Mouse (Mus musculus) bone marrow, adult 2 months (tissue): ENCODE data around the gene Sbds. TPM values are rescaled to one million over a fixed set of nuclear protein-coding genes. Genes with fewer than 3 reads are reported as not detected.
A peak's percentile ranks its signal among the peaks of the same experiment; 100 is the strongest.

Experiments used
- H3K27ac ChIP-seq: fragments of 200-500 bp; 2 replicates; pipeline ENCODE4 v1.5.1; 2012; ENCODE audit warnings: low read depth, mild to moderate bottlenecking, control low read depth, inconsistent platforms, low read length; ENCODE audit not compliant: control insufficient read depth, poor library complexity, insufficient read depth
- H3K4me1 ChIP-seq: fragments of 200-500 bp; 2 replicates; pipeline ENCODE4 v1.6.1; 2011; ENCODE audit warnings: low read length; ENCODE audit not compliant: control insufficient read depth, insufficient read depth
- H3K4me3 ChIP-seq: fragments of 200-500 bp; replicated peaks from 2 replicates; pipeline ENCODE3; 2011; ENCODE audit warnings: mild to moderate bottlenecking, low read depth, low read length, control low read depth; ENCODE audit not compliant: control insufficient read depth
- CTCF ChIP-seq: fragments of 200-500 bp; IDR thresholded peaks from 2 replicates; pipeline ENCODE4 v1.5.1; 2011; ENCODE audit warnings: low read length, control low read depth; ENCODE audit not compliant: control insufficient read depth, insufficient read depth
- POLR2A ChIP-seq: fragments of 200-500 bp; IDR thresholded peaks from 2 replicates; pipeline ENCODE4 v1.6.1; 2011; ENCODE audit warnings: low read depth, mild to moderate bottlenecking, control low read depth, low read length, borderline replicate concordance; ENCODE audit not compliant: control insufficient read depth
- WGBS: fragments of 180-500 bp; shearing (Covaris S2); methylation state at CpG from one replicate; pipeline ENCODE4 v1.1.7; 2018; 5-methylcytosine and 5-hydroxymethylcytosine counted together
- polyA plus RNA-seq: library from polyadenylated mRNA; stranded (reverse); fragments of >200 nt; gene quantifications from 2 replicates; pipeline ENCODE4 v1.2.4, GENCODE M21; 2011; ENCODE audit warnings: low replicate concordance; ENCODE audit not compliant: missing spikeins, insufficient read depth, insufficient read length

Gene Sbds
- polyA plus RNA-seq, 1 experiment = 56.9 TPM

- WGBS = 89% methylated on average over 12 of the region's 12 CpGs
- no peaks in the 10 kb centered on the region for H3K4me1 ChIP-seq
Observed at GRCm38 (mm10) chr5:130290775-130291174, 35.4 kb upstream of the Sbds start.

GRCm38 (mm10) chr5:130290242-130290641, 34.9 kb upstream of the Sbds start:
- no peak overlapping the region for H3K4me3 ChIP-seq
- H3K27ac ChIP-seq = no peak overlapping the region
- TF ChIP-seq POLR2A = no peak
- no peak for TF ChIP-seq CTCF
- H3K4me1 ChIP-seq = no peaks in the 10 kb centered on the region
- 93% methylated on average over 6 of the region's 6 CpGs for WGBS

More at GRCm38 (mm10) chr5:130290775-130291174, 35.4 kb upstream of the Sbds start:
- Histone ChIP-seq H3K27ac (no peak overlapping the region), H3K4me3 (no peak overlapping the region)
- no peak for TF ChIP-seq POLR2A
- no peak for TF ChIP-seq CTCF

- H3K4me1 ChIP-seq = no peaks in the 10 kb centered on the region
- H3K4me3 ChIP-seq = no peak overlapping the region
- WGBS = 90% methylated on average over 7 of the region's 7 CpGs
- H3K27ac ChIP-seq = no peak overlapping the region
- TF ChIP-seq POLR2A (no peak), CTCF (no peak)
Observed at GRCm38 (mm10) chr5:130288106-130288505, 32.8 kb upstream of the Sbds start.

- Histone ChIP-seq H3K4me1 (peaks cover 1% of the 10 kb centered on the region; the same call in 1 of the 2 replicates), H3K27ac (no peak overlapping the region), H3K4me3 (no peak overlapping the region)
- WGBS = 72% methylated on average over 9 of the region's 9 CpGs
- TF ChIP-seq CTCF (no peak), POLR2A (no peak)
Observed at GRCm38 (mm10) chr5:130283079-130283732, 27.9 kb upstream of the Sbds start.

GRCm38 (mm10) chr5:130278011-130278472, 22.7 kb upstream of the Sbds start:
- H3K4me3 ChIP-seq = no peak overlapping the region
- WGBS = 56% methylated on average over 7 of the region's 7 CpGs
- no peak for TF ChIP-seq POLR2A
- no peak for TF ChIP-seq CTCF
- peak overlapping the region; percentile 50; the same call in 1 of the 2 replicates for H3K27ac ChIP-seq
- peaks cover 1% of the 10 kb centered on the region; the same call in 1 of the 2 replicates for H3K4me1 ChIP-seq

- Histone ChIP-seq H3K4me3 (no peak overlapping the region), H3K4me1 (no peaks in the 10 kb centered on the region; the same call in 1 of the 2 replicates), H3K27ac (no peak overlapping the region)
- TF ChIP-seq POLR2A (no peak), CTCF (no peak)
- 39% methylated on average over 4 of the region's 4 CpGs for WGBS
Observed at GRCm38 (mm10) chr5:130275509-130275908, 20.2 kb upstream of the Sbds start.

GRCm38 (mm10) chr5:130273046-130273445, 17.7 kb upstream of the Sbds start:
- TF ChIP-seq CTCF (no peak), POLR2A (no peak)
- H3K4me1 ChIP-seq = no peaks in the 10 kb centered on the region; the same call in 1 of the 2 replicates
- H3K27ac ChIP-seq = no peak overlapping the region
- H3K4me3 ChIP-seq = no peak overlapping the region
- 92% methylated on average over 6 of the region's 6 CpGs for WGBS

- Histone ChIP-seq H3K4me3 (no peak overlapping the region), H3K27ac (no peak overlapping the region), H3K4me1 (no peaks in the 10 kb centered on the region)
- TF ChIP-seq CTCF = peak; percentile 32; the same call in 1 of the 2 replicates
- no peak for TF ChIP-seq POLR2A
- 85% methylated on average over 1 of the region's 1 CpGs for WGBS
Observed at GRCm38 (mm10) chr5:130272344-130272743, 17.0 kb upstream of the Sbds start.
